Mouse (Mus musculus) heart, adult 2 months (tissue): ENCODE measurements around the gene Psmd2.

ENCODE experiments used
- EP300 ChIP-seq: fragments of 200-500 bp; IDR thresholded peaks from 2 replicates; pipeline ENCODE4 v1.6.1; 2011; ENCODE audit warnings: low read depth, low read length, control low read depth; ENCODE audit not compliant: insufficient read depth
- POLR2A ChIP-seq: fragments of 200-500 bp; IDR thresholded peaks from 2 replicates; pipeline ENCODE4 v1.6.1; 2011; ENCODE audit warnings: mild to moderate bottlenecking, low read depth, low read length, control low read depth; ENCODE audit not compliant: insufficient read depth

GRCm38 (mm10) chr16:20695622-20696323 is 44.3 kb downstream of the Psmd2 start:
- TF ChIP-seq POLR2A (no peak), EP300 (no peak)
